Mouse (Mus musculus) kidney, embryonic 16.5 days (tissue): Measurements from ENCODE around the gene Iltifb. TPM values are rescaled to one million over a fixed set of nuclear protein-coding genes. Genes with fewer than 3 reads are reported as not detected.
"Not testable (repeated sequence)": the region's sequence is repeated elsewhere in the genome, so short reads cannot be mapped to it uniquely, and the experiment has no call there.

Experiments
- ATAC-seq: fragments of 200-750 bp; cut with Nextera tagmentation; 2 replicates; pipeline ENCODE4 v1.8.0; 2017; ENCODE audit warnings: moderate TSS enrichment; ENCODE audit not compliant: low FRiP score, low TSS enrichment
- H3K27ac ChIP-seq: fragments of 300-500 bp; sonication (generic); 2 replicates; pipeline ENCODE4 v1.5.1; 2014; ENCODE audit warnings: low read length
- H3K27me3 ChIP-seq: fragments of 300-500 bp; sonication (generic); 2 replicates; pipeline ENCODE4 v1.6.1; 2014; ENCODE audit warnings: low read length, control low read depth, mixed read lengths; ENCODE audit not compliant: insufficient read depth
- H3K36me3 ChIP-seq: fragments of 300-500 bp; sonication (generic); 2 replicates; pipeline ENCODE4 v1.6.1; 2014; ENCODE audit warnings: low read length, control low read depth, mixed read lengths; ENCODE audit not compliant: insufficient read depth
- H3K4me1 ChIP-seq: fragments of 300-500 bp; sonication (generic); 2 replicates; pipeline ENCODE4 v1.6.1; 2014; ENCODE audit warnings: low read length, control low read depth, mixed read lengths; ENCODE audit not compliant: insufficient read depth
- H3K4me2 ChIP-seq: fragments of 300-500 bp; sonication (generic); replicated peaks from 2 replicates; pipeline ENCODE4 v1.6.1; 2014; ENCODE audit warnings: low read depth, low read length
- H3K4me3 ChIP-seq: fragments of 300-500 bp; sonication (generic); 2 replicates; pipeline ENCODE4 v1.5.1; 2014; ENCODE audit warnings: mild to moderate bottlenecking, low read length
- H3K9ac ChIP-seq: fragments of 300-500 bp; sonication (generic); replicated peaks from 2 replicates; pipeline ENCODE4 v1.6.1; 2014; ENCODE audit warnings: low read length
- H3K9me3 ChIP-seq: fragments of 300-500 bp; sonication (generic); 2 replicates; pipeline ENCODE4 v1.6.1; 2016; ENCODE audit warnings: low read length, control low read depth
- WGBS: fragments of 180-500 bp; shearing (Covaris S2); extraction: QIAGEN DNeasy Blood & Tissue Kit; methylation state at CpG from one replicate; pipeline ENCODE4 v1.1.7; 2014; 5-methylcytosine and 5-hydroxymethylcytosine counted together
- polyA plus RNA-seq: library from polyadenylated mRNA; unstranded; fragments of >200 nt; fragmentation: Nextera tagmentation; extraction: Ambion mirVana; gene quantifications from 2 replicates; pipeline ENCODE4 v1.2.1, GENCODE M21; 2015

Gene Iltifb
- polyA plus RNA-seq, 1 experiment from 2014 or later = not detected

GRCm38 (mm10) chr10:118271416-118271815 is 23.4 kb downstream of the Iltifb start:
- not testable (repeated sequence) for H3K27ac ChIP-seq, H3K9me3 ChIP-seq, H3K4me2 ChIP-seq, H3K27me3 ChIP-seq, H3K4me1 ChIP-seq, H3K36me3 ChIP-seq, H3K9ac ChIP-seq, H3K4me3 ChIP-seq, ATAC-seq
- WGBS = no CpG with 5 or more reads among the region's 2 CpGs

- not testable (repeated sequence) for H3K4me1 ChIP-seq, H3K9ac ChIP-seq, H3K9me3 ChIP-seq, H3K4me2 ChIP-seq, H3K36me3 ChIP-seq, H3K4me3 ChIP-seq, ATAC-seq, H3K27me3 ChIP-seq, H3K27ac ChIP-seq
- WGBS = 67% methylated on average over 1 of the region's 8 CpGs
Measured at GRCm38 (mm10) chr10:118268812-118269211, 26.0 kb downstream of the Iltifb start.

GRCm38 (mm10) chr10:118258388-118258787 is 36.5 kb downstream of the Iltifb start, which contains the start of gene Gm32802:
Gm32802 (plus strand) TSS chr10:118258688.
- H3K4me3 ChIP-seq, H3K4me1 ChIP-seq, H3K36me3 ChIP-seq, H3K4me2 ChIP-seq, H3K9ac ChIP-seq, H3K9me3 ChIP-seq, H3K27ac ChIP-seq, H3K27me3 ChIP-seq, ATAC-seq: not testable (repeated sequence)
- WGBS = no CpG with 5 or more reads among the region's 13 CpGs

GRCm38 (mm10) chr10:118250852-118251295 is 44.0 kb downstream of the Iltifb start:
- peak overlapping the region; percentile 36 for H3K4me2 ChIP-seq
- H3K27ac ChIP-seq = no peak overlapping the region
- H3K27me3 ChIP-seq = no peaks in the 10 kb centered on the region
- WGBS = 21% methylated on average over 10 of the region's 10 CpGs
- H3K36me3 ChIP-seq = no peaks in the 10 kb centered on the region
- no peaks in the 10 kb centered on the region for H3K9me3 ChIP-seq
- ATAC-seq = peak; percentile 59; the same call in 1 of the 2 replicates
- peaks cover 3% of the 10 kb centered on the region; the same call in 1 of the 2 replicates for H3K4me1 ChIP-seq
- H3K4me3 ChIP-seq = no peak overlapping the region
- H3K9ac ChIP-seq = no peak overlapping the region

GRCm38 (mm10) chr10:118249006-118249595 is 45.7 kb downstream of the Iltifb start:
- not testable (repeated sequence) for H3K4me2 ChIP-seq, H3K4me1 ChIP-seq, H3K27ac ChIP-seq, H3K9me3 ChIP-seq, H3K4me3 ChIP-seq, H3K36me3 ChIP-seq, ATAC-seq, H3K27me3 ChIP-seq, H3K9ac ChIP-seq
- 49% methylated on average over 11 of the region's 11 CpGs for WGBS

- not testable (repeated sequence) for H3K4me1 ChIP-seq
- no CpG with 5 or more reads among the region's 13 CpGs for WGBS
Measured at GRCm38 (mm10) chr10:118240680-118241079, 54.2 kb downstream of the Iltifb start, which contains the start of gene Gm32717. Gm32717 (minus strand) TSS chr10:118240780.

More at GRCm38 (mm10) chr10:118240680-118241079, 54.2 kb downstream of the Iltifb start, which contains the start of gene Gm32717:
- H3K9me3 ChIP-seq, H3K36me3 ChIP-seq, H3K9ac ChIP-seq, H3K27me3 ChIP-seq, H3K4me3 ChIP-seq, H3K4me2 ChIP-seq, ATAC-seq, H3K27ac ChIP-seq: not testable (repeated sequence)

Other genes starting within 250 kb of the Iltifb start
- 26.7 and 27.1 TPM in 2 replicates for gene Mdm1, start 153.2 kb downstream of the Iltifb start, polyA plus RNA-seq
- gene Il22, start 90.1 kb downstream of the Iltifb start, polyA plus RNA-seq = not detected in 2 replicates
- gene Gm32717, start 54.3 kb downstream of the Iltifb start, polyA plus RNA-seq = 0.08 TPM in 1 of 2 replicates, not detected in the other
- 0.08 TPM in 1 of 2 replicates, not detected in the other for gene Gm32802, start 36.4 kb downstream of the Iltifb start, polyA plus RNA-seq
- gene Gm9040, start 31.9 kb upstream of the Iltifb start, polyA plus RNA-seq = 0.14 TPM in 1 of 2 replicates, not detected in the other
- 0.14 TPM in 1 of 2 replicates, not detected in the other for gene Gm9044, start 37.4 kb upstream of the Iltifb start, polyA plus RNA-seq
- gene Gm9045, start 42.8 kb upstream of the Iltifb start, polyA plus RNA-seq = not detected in 2 replicates
- gene Gm9046, start 48.2 kb upstream of the Iltifb start, polyA plus RNA-seq = not detected in 2 replicates
- gene Gm9048, start 53.6 kb upstream of the Iltifb start, polyA plus RNA-seq = not detected in 2 replicates
- not detected in 2 replicates for gene Gm9049, start 59.1 kb upstream of the Iltifb start, polyA plus RNA-seq
- gene Ifng, start 146.0 kb upstream of the Iltifb start, polyA plus RNA-seq = not detected in 2 replicates